Mouse (Mus musculus) embryo, embryonic 9.5 days (tissue): Measurements from ENCODE around the gene Slit3.

Experiments
- DNase-seq: peaks from one replicate; pipeline ENCODE4 v3.0.0-alpha.2; 2017; ENCODE audit errors: extremely low spot score

The Slit3 gene

DNA sequence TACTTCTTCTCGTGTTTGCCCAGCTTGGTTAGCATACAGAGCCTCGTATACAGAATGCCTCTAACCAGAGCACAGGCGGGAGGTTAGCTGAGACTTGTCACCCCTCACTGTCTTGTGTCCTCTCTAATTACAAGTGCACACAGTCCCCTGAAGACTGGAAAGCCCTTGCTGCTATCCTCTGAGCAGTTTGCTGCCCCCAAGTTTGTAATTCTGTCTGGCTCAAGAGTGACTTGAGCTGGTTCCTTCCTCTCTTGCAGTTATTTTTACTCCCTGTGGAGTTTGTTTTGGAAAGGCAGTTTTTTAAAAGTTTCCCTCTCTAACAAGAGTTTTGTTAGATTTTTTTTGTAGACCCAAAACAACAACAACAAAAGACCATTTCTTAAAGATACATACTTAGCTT lies 285.0 kb downstream of the Slit3 start:
- DNase-seq = no peak

DNA sequence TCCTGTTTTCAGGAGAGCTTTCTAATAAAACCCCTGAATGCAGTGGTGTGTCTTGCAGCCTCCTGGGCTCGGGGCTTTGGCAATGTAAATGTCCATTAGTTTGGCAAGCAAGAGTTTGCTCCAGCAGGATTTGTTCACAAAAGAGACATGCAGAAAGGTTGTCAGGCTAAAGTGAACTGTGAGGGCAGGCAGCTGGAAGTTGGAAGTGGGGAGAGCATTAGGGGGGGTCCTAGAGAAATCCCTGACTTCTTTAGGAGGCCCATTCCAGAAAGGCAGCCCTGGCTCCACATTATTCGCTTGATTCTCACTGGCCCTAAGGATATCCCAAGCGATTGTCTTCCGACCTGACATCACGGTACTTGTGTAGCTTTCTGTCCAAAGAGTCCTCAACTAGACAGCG lies 285.5 kb downstream of the Slit3 start:
- DNase-seq = no peak

DNA sequence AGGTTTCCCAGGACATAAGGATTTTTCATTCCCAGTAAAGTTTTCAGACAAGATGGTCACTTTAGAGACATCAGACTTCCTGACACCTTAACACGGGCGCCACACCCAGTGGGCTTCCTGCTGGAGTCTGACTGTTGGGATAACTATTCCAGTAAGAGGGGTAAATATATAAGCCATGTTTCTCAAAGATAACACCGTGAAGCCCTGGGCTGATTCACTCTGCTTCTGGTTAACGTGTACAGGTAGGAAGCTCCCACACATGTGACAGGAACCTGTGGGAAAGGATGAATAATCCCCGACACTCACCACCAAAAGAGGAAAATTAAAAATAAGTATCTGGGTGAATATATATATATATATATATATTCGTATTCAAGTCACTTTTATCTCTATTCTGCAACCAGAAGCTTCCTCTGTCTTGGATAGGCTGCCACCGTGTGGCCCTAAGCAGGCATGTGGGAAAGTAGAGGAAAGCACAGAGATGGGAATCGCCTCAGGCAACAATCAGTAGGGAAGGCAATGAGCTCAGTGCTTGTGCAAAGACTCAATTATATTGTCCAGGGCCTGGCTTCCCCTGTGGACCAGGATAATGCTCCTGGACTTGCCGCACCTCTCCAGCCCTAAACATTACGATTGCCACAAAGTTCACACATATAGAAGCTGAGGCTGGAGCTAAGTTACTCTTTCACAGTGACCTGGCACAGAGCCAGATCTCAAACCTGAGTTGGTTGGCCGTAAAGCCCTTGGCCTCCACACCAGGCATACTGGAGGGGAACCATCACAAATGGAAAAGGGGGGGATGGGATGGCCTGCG lies 286.5 kb downstream of the Slit3 start:
- no peak for DNase-seq

DNA sequence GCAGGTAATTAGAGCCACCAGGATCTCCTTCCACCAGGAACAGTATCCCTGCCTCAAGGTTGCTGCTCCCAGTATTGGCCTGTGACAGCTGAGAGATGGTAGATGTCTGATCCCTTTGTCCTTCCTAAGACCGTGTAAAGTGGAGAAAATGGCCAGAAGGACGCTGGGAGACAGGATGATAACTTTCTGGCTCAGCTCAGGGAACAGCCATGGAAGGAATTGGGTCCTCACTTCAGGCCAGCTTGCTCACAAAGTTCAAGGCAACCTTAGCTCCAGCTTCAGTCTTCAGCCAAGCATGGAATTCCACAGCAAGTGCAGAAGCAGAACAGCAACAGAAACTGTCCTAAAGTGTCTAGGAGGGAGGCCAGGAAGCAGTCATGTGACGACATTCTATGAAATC lies 289.4 kb downstream of the Slit3 start:
- DNase-seq = no peak

DNA sequence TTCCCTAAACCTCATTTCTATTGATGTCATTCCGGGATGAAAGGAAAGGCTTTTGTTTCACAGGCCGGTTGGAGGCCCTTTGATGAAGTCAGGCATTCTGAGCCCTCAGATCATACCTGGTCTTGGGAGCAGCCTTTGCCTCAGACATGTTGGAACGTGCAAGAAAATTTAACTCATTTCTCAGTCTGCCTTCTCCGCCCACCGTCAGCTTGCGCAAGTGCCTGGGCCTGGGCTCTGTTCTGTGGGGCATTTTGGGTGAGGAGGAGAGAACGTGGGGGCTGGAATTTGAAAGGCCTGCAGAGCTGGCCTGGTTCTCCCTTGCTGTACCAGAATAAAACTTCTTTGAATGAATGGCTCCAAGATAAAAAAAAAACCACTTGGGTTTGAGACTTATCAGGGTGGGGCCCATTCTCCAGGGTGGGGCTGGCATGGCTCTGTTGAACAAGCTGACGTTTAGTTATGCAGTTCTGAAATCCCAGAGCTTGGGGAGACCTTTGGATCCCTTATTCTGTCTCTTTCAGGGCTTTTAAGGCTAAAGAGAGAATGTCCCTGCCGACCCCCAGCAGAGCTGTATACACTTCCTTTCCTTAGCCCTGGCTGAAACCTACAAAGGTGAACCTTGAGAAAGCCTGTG lies 294.9 kb downstream of the Slit3 start:
- DNase-seq = no peak

DNA sequence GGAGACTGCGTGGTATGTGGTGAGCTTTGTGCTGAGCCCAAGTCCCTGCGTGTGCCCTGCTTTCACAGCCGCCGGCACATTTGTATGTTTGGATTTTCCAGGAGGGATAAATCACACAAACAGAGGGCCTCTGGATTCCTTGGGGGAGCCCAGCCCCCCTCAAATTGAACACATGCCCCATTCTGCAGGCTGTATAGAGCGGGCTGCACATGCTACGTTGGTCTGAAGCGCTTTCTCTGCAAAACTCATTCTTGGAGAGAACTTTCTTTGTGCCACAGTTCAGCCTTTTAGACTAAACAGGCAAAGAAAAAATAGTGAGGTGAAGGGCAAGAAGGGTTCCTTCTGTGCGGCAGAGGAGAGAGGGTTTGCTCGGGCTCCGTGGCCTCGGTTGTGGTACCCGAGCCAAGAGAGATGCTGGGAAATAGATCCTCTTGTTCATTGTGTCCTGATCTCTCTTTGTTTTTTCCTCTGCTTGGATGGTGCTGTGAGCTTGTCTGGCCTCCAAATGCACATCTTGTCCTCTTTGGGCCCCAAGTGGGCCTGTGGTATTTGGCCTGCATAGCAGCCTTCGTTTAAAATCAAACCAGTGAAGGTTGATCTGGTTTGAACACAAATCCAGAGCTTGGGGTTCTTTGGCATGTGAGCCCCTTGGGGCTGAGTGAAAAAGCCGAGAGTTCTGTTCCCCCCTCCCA lies 295.5 kb downstream of the Slit3 start:
- no peak for DNase-seq

DNA sequence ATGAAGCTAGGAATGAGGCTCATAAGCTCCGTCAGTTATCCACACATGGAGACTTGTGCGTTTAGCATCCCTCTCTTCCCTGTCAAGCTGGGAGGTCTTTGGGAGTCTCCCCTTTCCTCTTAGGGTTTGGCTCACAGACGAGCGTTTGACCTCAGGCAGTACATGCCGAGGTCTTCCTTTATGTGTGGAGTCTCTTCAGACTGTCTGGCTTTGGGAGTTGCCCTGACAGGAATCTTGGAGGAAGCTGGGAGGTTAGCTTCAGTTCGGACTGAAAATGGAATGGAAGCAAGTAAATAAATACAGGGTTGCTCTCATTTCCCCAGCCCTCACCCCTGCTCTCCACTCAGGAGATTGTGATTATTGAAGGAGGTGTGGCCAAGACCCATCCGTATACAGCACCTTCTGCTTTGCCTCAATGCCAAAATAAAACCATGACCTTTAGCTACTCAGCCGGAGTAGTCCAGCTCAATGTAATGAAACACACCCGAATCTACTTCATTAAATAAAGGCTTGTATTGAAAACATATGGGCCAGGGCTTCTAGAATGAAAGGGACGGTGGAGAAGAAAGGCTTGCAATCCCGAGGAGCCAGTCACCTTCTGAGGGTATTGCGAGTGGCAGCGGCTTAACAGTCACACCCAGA lies 297.0 kb downstream of the Slit3 start:
- no peak for DNase-seq

DNA sequence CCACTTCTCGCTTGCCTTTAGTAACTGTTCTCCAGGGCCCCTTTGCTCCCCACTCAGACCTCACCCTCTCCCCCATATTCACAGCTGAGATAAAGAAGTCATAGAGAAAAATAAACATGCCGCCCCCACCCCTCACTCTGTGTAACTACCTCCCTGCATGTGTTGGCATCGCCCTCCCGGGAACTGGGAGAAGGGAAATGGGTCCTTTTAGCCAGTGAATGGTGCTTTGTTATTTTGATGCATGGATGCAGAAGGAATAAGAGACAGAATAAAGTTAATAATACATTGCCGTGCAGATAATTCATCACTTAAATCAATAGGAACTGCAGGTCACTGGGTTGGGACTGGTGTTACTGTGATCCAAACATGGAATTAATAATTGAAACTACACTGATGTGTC lies 298.0 kb downstream of the Slit3 start:
- no peak for DNase-seq

DNA sequence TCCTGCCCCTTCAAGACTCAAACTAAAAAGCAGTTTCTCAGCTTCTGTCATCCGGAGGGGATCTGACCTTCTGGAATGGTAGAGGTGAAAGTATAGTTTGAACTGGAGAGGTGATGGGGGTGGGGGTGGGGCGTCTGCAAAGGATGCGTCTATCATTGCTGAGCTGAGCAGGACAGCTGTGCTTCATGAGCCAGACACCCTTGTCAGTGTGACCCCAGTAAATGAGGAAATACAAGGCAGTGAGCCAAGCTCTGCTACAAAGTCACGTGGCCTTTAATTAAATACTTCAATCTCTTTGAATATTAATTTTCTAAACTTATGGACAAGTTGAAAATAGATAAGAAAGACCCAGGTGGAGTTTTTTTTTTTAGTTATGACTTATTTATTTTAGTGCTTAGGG lies 300.7 kb downstream of the Slit3 start:
- no peak for DNase-seq

DNA sequence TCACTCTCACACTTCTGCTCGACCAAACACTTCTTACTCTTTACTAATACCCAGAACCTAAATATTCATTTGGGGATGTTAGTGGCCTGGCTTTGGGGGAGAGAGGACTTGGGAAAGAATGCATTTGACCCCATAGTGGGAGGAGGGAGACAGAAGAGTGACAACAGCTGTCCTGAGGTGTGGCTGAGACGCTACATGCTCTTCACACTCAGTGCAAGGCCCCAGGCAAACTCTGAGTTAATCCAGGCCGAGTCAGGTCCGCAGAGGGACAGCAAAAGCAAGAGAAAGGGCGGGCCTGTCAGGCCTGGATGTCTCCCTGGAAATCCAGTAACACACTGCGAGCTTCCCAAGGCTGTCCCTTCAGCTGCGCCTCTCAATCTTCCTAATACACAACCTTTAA lies 307.0 kb downstream of the Slit3 start:
- no peak for DNase-seq

DNA sequence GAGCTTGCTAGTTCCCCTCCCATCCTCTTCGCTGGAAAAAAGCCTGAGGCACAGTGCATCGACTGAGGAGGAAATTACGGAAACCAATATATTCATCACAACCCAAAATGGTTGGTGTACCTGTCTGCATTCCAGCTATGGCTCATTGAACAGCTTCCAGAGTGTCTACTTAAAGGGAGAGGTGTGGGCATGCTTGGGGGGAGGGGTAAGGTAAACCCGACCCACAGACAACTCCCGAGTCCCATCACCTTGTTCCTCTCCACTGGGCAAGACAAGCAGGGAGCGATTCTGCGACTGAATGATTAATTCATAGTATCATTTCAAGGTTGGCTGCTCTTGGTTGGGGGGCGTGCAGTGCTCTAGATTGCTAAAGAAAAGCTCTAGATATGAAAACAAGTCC lies 310.1 kb downstream of the Slit3 start:
- DNase-seq = no peak

DNA sequence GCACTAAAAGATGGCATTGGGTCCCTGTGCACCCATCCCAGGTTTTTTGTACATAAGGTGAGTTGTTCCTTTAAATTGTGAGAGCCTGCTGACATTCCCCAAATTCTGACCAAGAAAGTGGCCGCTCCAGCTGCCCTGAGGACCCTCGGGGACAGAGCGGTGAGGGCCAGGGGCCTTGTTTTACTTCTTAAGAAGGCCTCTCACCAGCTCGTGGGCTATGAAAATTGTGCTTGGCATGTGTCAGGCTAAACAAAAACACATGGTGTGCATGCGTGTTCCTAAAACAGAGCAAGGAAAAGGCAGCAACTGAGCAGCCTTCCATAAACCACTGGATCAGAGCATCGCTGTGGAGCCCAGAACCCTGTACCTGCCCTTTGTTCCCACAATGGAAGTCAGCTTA lies 316.5 kb downstream of the Slit3 start:
- no peak for DNase-seq

DNA sequence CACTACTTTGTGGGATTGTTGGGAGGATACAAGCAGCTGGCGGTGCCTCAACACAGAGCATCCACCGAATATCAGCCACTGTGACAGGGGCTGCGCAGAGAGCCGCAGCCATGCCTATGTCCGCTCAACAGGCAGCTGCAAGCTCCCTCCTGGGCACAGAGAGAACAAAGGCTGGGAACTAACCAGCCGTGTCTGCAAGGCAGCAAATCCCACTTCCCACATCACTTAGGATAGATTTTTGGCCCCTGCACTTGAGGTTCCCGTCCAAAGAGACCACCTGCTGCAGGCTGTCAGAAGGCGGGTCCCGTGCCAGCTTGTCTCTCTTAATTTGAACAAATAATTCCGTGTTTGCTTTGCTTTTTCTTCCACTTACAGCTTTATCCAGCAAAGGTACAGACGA lies 319.2 kb downstream of the Slit3 start:
- no peak for DNase-seq

DNA sequence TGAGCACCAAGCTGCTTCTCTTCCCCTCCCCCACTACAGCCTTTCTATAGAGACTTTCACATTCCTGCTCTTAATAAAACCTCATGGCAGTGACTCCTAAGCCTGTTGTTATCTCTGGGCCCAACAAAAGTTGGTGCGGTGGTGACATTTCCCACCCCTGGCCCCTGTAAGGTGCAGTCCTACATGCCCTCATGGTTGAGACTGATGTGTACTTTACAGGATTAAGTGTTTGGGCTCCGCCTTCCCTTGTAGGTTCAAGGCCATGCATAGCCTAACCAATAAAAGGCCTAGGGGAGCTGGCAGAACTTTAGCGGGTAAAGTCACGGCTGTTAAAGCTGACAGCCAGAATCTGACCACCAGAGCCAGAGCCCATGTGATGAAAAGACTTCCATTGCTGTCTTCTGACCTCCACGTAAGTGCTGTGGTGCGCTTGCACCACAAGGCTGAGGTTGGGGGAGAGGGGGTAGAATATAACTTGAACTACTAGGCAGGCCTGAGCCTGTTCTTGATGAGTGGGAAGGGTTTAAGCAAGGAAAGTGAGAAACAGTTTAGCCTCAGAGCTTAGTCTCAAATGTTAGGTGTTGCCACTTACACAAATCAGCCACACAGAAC lies 323.6 kb downstream of the Slit3 start:
- peak; percentile 19 for DNase-seq

DNA sequence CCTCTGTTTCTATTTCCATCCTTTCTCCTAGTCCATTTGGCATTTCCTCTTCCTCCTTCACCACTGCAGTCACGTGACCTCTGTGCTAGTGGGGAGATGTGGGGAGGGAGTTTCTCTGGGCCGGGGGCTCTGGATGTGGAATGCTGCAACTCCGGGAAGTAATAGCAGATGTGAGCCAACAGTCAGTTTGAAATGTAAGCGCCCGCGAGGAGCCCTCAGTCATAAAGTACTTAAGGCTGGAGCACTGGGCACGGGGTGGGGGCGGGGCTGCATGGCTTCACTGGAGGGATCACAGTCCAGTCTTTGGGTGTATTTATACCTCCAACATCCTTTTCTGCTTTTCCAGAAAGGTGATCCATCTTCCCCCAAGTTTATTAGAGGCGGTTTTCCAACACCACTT lies 326.9 kb downstream of the Slit3 start:
- no peak for DNase-seq

DNA sequence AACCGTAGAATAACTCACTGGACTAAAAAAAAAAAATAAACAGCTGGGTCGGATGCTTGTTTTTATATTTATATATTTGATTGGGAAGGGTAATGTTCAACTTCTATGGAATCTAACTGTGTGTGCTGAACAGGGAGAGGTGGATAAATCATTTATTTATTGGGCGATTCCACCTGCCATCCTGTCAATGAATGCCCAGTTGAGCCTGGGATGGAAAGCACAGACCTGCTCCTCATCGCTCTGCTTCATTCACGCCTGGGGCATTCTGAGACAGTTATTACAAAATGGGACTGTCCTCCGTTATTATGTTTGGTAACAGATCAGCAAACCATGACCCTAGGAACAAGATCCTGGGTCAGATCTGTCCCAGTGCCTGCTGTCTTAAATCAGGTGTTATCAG lies 328.2 kb downstream of the Slit3 start:
- DNase-seq = no peak

DNA sequence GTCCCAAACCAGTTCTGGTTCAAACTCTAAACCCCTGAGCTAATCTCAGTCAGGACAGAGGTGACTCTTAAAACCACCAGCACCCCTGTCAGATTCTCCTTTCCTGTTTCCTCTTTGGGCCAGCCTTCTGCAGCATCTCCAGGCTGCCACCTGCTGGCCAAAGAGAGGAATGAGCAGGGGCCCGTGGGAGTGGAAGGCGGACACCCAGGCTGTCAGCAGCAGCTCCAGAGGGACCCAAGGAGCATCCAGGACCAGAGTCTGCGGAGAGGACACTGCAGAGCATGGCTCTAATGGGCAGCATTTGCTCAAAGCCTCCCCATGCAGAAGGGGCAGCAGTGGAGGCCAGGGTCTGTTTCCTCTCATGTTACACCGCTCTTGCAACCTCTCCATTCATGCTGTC lies 330.6 kb downstream of the Slit3 start:
- DNase-seq = peak; percentile 77

DNA sequence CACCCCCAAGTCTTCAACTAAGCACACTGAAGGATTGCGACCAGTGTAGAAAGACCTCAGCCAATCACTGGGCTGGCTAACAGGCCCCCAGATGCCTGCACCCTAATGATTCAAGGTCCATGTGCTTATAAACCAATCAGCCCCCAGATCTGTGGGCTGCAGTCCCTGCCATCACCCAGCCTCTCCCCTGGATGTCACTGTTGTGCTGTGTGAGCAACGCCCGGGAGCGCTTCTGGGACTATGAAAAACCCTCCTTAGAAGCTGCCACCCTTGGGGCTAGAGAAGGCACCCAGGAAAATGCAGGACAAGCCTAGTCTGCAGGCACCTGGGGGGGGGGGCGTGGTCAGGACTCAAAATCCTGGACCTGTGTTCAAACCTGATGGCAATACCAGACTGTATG lies 331.4 kb downstream of the Slit3 start:
- DNase-seq = peak; percentile 69

DNA sequence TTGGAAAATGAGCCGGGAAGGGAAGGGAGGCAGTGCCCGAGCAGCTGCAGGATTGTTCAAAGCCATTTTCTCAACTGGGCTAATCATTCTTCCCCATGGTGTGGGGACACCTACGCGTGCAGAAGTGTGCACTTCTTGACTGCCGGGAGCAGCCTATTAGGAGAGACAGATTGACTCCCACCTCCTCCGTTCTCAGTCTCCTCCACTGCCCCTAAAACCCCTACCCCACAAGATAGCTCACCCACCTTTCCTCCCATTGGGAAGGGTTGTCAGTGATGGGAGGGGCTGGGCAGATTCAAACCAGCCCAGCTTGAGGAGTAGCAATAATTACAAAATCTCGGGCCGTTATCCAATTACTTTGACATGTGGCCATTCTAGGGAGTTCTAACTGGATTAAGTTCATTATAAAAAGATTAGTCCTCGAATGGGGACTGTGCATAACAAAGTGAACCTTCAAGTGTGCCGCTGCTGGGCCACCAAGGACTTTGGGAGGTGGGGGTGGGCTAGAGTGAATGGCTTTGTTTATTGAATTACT lies 333.2 kb downstream of the Slit3 start:
- peak; percentile 43 for DNase-seq

DNA sequence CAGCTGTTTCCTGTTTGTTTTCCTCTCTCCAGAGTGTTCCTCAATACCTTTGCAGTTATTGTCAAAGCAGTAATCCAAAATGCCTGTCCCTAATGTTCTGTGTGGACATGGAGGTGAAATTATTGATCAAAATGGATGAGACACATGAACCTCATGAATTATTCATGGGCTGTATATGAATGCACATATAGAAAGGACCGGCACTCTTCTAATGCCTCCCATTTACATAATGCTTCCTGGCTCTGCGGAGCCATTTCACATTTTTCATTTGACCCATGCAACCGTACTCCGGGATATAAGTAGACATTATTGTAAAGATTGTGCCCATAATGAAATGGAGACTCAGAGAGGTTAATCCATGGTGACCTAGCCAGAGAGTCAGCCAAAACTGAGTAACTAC lies 333.8 kb downstream of the Slit3 start:
- DNase-seq = peak; percentile 10

DNA sequence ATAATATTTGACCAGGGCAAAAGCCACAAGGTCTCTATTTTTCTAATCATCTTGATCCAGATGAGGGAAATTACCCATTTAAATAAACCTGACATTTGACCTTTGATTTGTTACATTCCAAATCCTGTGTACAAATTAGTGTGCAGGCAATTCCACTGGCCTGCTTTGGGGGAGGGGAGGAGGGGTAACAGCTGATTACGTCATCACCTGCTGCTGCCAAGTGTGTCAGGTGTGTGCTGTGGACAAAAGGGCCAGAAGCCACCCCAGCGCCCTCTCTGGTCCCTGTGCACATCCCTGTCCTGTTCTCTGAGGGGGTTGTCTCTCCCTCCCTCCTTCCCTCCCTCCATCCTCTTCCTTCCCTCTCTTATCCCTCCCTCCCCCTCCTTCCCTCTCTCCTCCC lies 337.0 kb downstream of the Slit3 start:
- DNase-seq = no peak

DNA sequence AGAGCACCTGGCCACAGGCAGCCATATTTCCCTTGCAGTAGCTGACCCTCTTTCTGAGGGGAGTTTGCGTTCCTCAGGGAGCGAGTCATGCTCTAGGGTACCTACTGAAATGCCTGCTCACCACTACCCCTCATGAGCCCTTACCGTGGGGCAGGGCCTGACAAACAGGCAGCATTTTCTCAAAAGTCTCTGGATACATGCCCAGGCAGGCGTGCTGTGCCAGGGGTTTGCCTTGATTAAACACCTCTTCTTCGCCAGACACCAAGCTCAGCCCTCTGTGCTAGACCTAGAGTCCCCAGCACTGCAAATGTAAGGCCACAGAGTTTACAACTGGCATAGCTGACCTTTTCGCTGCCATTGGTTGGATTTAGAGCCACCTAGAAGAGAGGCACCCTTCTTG lies 345.7 kb downstream of the Slit3 start:
- no peak for DNase-seq
